Mouse (Mus musculus) splenic B cell, adult 2 months (primary cell): ENCODE measurements around the gene Mrnip.
"Not testable (repeated sequence)": the region's sequence is repeated elsewhere in the genome, so short reads cannot be mapped to it uniquely, and the experiment has no call there.

Experiments
- DNase-seq: peaks from one replicate; pipeline ENCODE4 v3.0.0-alpha.2; 2011; ENCODE audit warnings: low read depth, low spot score
- H3K27me3 ChIP-seq: 2 replicates; pipeline ENCODE4 v1.6.1; 2012; ENCODE audit warnings: mild to moderate bottlenecking, low read length, moderate library complexity, mixed read lengths; ENCODE audit not compliant: control insufficient read depth, poor library complexity, insufficient read depth, severe bottlenecking
- H3K36me3 ChIP-seq: 2 replicates; pipeline ENCODE4 v1.6.1; 2012; ENCODE audit warnings: mild to moderate bottlenecking, low read length, moderate library complexity, mixed read lengths; ENCODE audit not compliant: control insufficient read depth, poor library complexity, insufficient read depth, severe bottlenecking

Gene Mrnip

GRCm38 (mm10) chr11:50174111-50174729, at the start of gene Mrnip:
TSS of gene Mrnip (plus strand) at chr11:50174444.
- not testable (repeated sequence) for DNase-seq, H3K27me3 ChIP-seq, H3K36me3 ChIP-seq

- no peaks in the 10 kb centered on the region for H3K27me3 ChIP-seq
- DNase-seq = no peak
- no peaks in the 10 kb centered on the region for H3K36me3 ChIP-seq
These were observed 46.5 kb upstream of the Mrnip start for GRCm38 (mm10) chr11:50127781-50128180.

- DNase-seq = peak; percentile 93
- H3K36me3 ChIP-seq = no peaks in the 10 kb centered on the region
These were observed 43.2 kb upstream of the Mrnip start, which contains the start of gene Tbc1d9b for GRCm38 (mm10) chr11:50130811-50131766. TSS of gene Tbc1d9b (plus strand) at chr11:50131396.

GRCm38 (mm10) chr11:50131801-50132201, 42.4 kb upstream of the Mrnip start:
- DNase-seq = peak; percentile 5
- Histone ChIP-seq H3K27me3 (no peaks in the 10 kb centered on the region), H3K36me3 (no peaks in the 10 kb centered on the region)

More at GRCm38 (mm10) chr11:50130811-50131766, 43.2 kb upstream of the Mrnip start, which contains the start of gene Tbc1d9b:
- no peaks in the 10 kb centered on the region for H3K27me3 ChIP-seq

GRCm38 (mm10) chr11:50132265-50132664, 42.0 kb upstream of the Mrnip start:
- no peaks in the 10 kb centered on the region for H3K27me3 ChIP-seq
- no peak for DNase-seq
- H3K36me3 ChIP-seq = no peaks in the 10 kb centered on the region

GRCm38 (mm10) chr11:50134136-50134859, 39.9 kb upstream of the Mrnip start:
- DNase-seq = no peak
- peaks cover 1% of the 10 kb centered on the region; the same call in 1 of the 2 replicates for H3K36me3 ChIP-seq
- no peaks in the 10 kb centered on the region for H3K27me3 ChIP-seq

- no peak for DNase-seq
- Histone ChIP-seq H3K36me3 (peaks cover 6% of the 10 kb centered on the region; the same call in 1 of the 2 replicates), H3K27me3 (no peaks in the 10 kb centered on the region)
These were observed 35.9 kb upstream of the Mrnip start for GRCm38 (mm10) chr11:50138206-50138822.

GRCm38 (mm10) chr11:50139571-50139970, 34.7 kb upstream of the Mrnip start:
- no peak for DNase-seq
- H3K36me3 ChIP-seq = peaks cover 6% of the 10 kb centered on the region; the same call in 1 of the 2 replicates

GRCm38 (mm10) chr11:50145529-50145928, 28.7 kb upstream of the Mrnip start:
- Histone ChIP-seq H3K36me3 (peaks cover 2% of the 10 kb centered on the region), H3K27me3 (no peaks in the 10 kb centered on the region)
- no peak for DNase-seq

More at GRCm38 (mm10) chr11:50139571-50139970, 34.7 kb upstream of the Mrnip start:
- no peaks in the 10 kb centered on the region for H3K27me3 ChIP-seq

GRCm38 (mm10) chr11:50146121-50146520, 28.1 kb upstream of the Mrnip start:
- peaks cover 2% of the 10 kb centered on the region for H3K36me3 ChIP-seq
- no peaks in the 10 kb centered on the region for H3K27me3 ChIP-seq
- no peak for DNase-seq

GRCm38 (mm10) chr11:50147267-50147957, 26.8 kb upstream of the Mrnip start:
- Histone ChIP-seq H3K27me3 (no peaks in the 10 kb centered on the region), H3K36me3 (peaks cover 8% of the 10 kb centered on the region)
- no peak for DNase-seq

GRCm38 (mm10) chr11:50147958-50148476, 26.2 kb upstream of the Mrnip start:
- H3K36me3 ChIP-seq = peaks cover 6% of the 10 kb centered on the region
- no peaks in the 10 kb centered on the region for H3K27me3 ChIP-seq

GRCm38 (mm10) chr11:50149200-50149599, 25.0 kb upstream of the Mrnip start:
- Histone ChIP-seq H3K27me3 (no peaks in the 10 kb centered on the region), H3K36me3 (peaks cover 6% of the 10 kb centered on the region)
- no peak for DNase-seq

More at GRCm38 (mm10) chr11:50147958-50148476, 26.2 kb upstream of the Mrnip start:
- DNase-seq = no peak
